Mouse (Mus musculus): Measurements from ENCODE around the gene Gm43720. TPM values are rescaled to one million over a fixed set of nuclear protein-coding genes. Genes with fewer than 3 reads are reported as not detected.
"Not testable (repeated sequence)": the region's sequence is repeated elsewhere in the genome, so short reads cannot be mapped to it uniquely, and the experiment has no call there.

Gene Gm43720
- polyA plus RNA-seq, 1 experiment from 2014 or later, result 0.17 TPM

DNA sequence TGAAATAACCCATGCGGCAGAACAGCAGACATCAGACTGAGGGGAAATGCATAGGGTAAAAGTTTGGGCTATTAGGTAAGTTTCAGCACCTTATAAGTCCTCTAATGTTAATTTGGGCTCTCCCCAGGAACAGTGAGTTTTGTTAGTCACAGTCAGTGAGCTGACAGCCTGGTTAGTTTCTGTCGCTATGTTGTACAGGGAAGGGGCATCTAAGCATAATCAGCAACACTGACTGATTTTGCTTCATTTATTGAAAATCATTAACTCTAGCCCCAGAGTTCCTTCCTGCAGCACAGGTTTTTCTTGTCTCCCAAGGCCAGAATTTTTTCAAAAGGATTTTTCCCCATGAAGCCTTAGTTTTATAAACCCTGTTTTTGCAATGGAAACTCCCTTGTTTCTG lies 46.0 kb downstream of the Gm43720 start:
- H3K27ac ChIP-seq, result no peak overlapping the region
- no peak overlapping the region for H3K4me3 ChIP-seq
- no peaks in the 10 kb centered on the region for H3K27me3 ChIP-seq
- ATAC-seq (ENCODE audit: insufficient number of reproducible peaks, low FRiP score, low TSS enrichment, low read depth), result no peak
- H3K9ac ChIP-seq, result no peak overlapping the region
- WGBS, result 72% methylated on average over 2 of the region's 2 CpGs
- H3K36me3 ChIP-seq, result no peaks in the 10 kb centered on the region
- no peak overlapping the region for H3K4me2 ChIP-seq
- no peaks in the 10 kb centered on the region for H3K9me3 ChIP-seq
- H3K4me1 ChIP-seq, result no peaks in the 10 kb centered on the region

DNA sequence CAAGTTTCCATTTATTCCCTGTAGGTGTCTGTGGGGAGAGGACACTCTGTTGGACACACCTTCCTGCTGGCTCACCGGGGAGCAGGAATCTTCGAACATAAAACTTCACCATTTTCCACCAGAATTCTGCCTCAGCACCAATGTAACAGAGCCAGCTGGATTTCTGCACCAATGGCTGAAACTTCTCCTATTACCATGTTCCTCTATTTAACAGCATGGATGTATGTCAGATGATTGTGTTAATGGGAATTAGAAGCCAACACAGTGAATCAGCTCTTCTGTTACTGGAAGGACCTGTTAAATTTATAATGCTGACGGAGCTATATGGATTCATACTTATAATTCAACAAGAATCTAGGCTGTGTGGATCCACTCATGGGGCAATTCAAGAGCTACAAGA lies 50.2 kb downstream of the Gm43720 start:
- no peaks in the 10 kb centered on the region for H3K27me3 ChIP-seq
- H3K4me3 ChIP-seq, result no peak overlapping the region
- no peaks in the 10 kb centered on the region for H3K9me3 ChIP-seq
- H3K4me1 ChIP-seq, result no peaks in the 10 kb centered on the region
- no peak overlapping the region for H3K27ac ChIP-seq
- no peak overlapping the region for H3K4me2 ChIP-seq
- 86% methylated on average over 3 of the region's 3 CpGs for WGBS
- no peak overlapping the region for H3K9ac ChIP-seq
- H3K36me3 ChIP-seq, result no peaks in the 10 kb centered on the region
- ATAC-seq (ENCODE audit: insufficient number of reproducible peaks, low FRiP score, low TSS enrichment, low read depth), result no peak

DNA sequence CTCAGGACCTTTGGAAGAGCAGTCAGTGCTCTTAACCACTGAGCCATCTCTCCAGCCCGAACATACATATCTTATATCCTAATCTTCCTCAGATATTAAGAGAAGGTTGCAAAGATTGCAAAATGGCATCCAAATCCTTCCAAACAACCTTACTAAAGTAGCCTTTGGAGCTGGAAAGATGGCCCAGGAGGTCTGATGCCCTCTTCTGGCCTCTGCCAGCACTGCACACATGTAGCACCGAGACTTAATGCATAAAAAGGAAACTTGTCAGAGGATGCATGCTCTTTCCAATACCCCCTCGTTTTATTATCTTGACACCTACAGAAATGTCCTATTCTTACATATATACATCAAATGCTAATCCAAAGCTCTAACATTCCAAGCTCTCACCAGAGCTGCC lies 51.7 kb downstream of the Gm43720 start:
- Histone ChIP-seq H3K27me3 (no peaks in the 10 kb centered on the region), H3K4me1 (no peaks in the 10 kb centered on the region), H3K4me2 (no peak overlapping the region), H3K4me3 (no peak overlapping the region), H3K27ac (no peak overlapping the region), H3K9me3 (no peaks in the 10 kb centered on the region), H3K36me3 (no peaks in the 10 kb centered on the region), H3K9ac (no peak overlapping the region)
- WGBS, result 57% methylated on average over 3 of the region's 3 CpGs
- no peak for ATAC-seq (ENCODE audit: insufficient number of reproducible peaks, low FRiP score, low TSS enrichment, low read depth)

DNA sequence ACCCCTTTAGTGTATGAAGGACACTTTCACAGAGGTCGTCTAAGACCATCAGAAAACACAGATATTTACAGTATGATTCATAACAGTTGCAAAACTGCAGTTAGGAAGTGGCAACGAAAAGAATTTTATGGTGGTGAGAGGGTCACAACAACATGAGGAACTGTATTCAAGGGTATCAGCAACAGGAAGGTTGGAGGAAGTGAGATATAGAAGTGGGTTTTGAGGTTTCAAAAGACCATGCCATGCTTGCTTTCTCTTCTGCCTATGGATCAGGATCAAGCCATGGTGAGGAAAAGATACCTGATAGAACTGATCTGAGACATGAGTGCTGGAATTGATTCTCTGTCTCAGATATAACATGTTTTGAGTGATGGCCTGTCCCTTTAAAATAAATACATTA lies 52.4 kb downstream of the Gm43720 start:
- Histone ChIP-seq H3K9me3 (no peaks in the 10 kb centered on the region), H3K27ac (no peak overlapping the region), H3K4me3 (no peak overlapping the region), H3K27me3 (no peaks in the 10 kb centered on the region), H3K36me3 (no peaks in the 10 kb centered on the region), H3K9ac (no peak overlapping the region), H3K4me1 (no peaks in the 10 kb centered on the region), H3K4me2 (no peak overlapping the region)
- ATAC-seq (ENCODE audit: insufficient number of reproducible peaks, low FRiP score, low TSS enrichment, low read depth), result no peak
- WGBS, result 66% methylated on average over 2 of the region's 2 CpGs

DNA sequence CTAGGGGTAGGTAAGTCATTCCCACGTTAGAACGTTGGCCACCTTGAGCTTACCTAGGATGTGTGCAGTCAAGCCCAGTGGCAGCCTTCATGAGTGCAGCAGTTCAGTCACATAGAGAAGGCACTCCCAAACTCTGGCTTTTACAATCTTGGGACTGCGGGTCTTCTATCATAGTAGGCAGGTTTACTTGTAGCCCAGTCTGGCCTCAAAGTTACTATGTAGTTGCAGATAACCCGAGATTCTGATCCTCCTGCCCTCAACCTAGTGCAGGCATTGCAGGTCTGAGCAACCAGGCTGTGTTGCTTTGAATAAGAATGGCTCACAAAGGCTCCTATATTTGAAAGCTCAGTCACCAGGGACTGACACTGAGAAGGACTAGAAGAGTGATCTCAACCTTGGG lies 53.3 kb downstream of the Gm43720 start:
- H3K4me3 ChIP-seq, result no peak overlapping the region
- H3K27me3 ChIP-seq, result no peaks in the 10 kb centered on the region
- H3K4me2 ChIP-seq, result no peak overlapping the region
- no peaks in the 10 kb centered on the region for H3K4me1 ChIP-seq
- H3K9me3 ChIP-seq, result no peaks in the 10 kb centered on the region
- no peak for ATAC-seq (ENCODE audit: insufficient number of reproducible peaks, low FRiP score, low TSS enrichment, low read depth)
- H3K9ac ChIP-seq, result no peak overlapping the region
- no peak overlapping the region for H3K27ac ChIP-seq
- no peaks in the 10 kb centered on the region for H3K36me3 ChIP-seq
- WGBS, result 69% methylated on average over 4 of the region's 4 CpGs

DNA sequence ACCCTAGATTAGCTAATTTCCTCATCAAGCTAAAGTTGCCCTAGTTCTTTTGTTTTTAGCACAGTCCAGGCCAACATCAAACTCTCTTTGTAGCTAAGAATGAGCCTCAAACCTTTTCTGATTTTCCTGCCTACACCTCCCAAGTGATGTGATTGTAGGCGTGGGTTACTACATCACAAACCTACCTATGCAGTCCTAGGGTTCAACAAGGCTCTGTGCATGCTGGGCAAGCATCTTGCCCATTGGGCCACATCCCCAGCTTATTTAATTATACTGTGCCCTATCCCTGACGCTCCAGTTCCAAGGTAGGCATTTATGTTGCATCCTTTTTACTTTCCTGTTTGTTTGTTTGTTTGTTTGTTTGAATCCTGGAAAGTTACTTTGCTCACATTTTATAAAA lies 54.1 kb downstream of the Gm43720 start, which contains the start of gene Nxpe5:
TSS of gene Nxpe5 (plus strand) at position 199 of the 400 bp plus-strand sequence.
- Histone ChIP-seq H3K4me2 (no peak within 1 kb of the TSS), H3K9ac (no peak within 1 kb of the TSS), H3K4me3 (no peak within 1 kb of the TSS), H3K36me3 (no peaks in the 10 kb centered on the region), H3K4me1 (no peaks in the 10 kb centered on the region), H3K27me3 (no peaks in the 10 kb centered on the region), H3K9me3 (no peaks in the 10 kb centered on the region), H3K27ac (no peak within 1 kb of the TSS)
- WGBS, result 59% methylated on average over 2 of the region's 2 CpGs
- no peak for ATAC-seq (ENCODE audit: insufficient number of reproducible peaks, low FRiP score, low TSS enrichment, low read depth)

DNA sequence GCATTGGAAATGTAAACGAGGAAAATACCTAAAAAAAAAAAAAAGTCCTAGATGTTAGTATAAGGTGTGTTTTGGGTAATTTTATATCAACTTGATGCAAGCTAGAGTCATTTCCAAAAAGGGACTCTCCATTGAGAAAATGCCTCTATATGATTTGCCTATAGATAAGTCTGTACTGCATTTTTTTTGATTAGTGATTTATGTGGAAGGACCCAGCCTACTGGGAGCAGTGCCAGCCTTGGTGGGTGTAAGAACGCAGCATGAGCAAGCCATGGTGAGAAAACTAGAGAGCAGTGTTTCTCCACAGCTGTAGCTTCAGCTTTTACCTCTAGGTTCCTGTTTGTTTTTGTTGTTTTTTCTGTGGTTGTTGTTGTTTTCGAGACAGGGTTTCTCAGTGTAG lies 56.5 kb downstream of the Gm43720 start:
- 50% methylated on average over 3 of the region's 3 CpGs for WGBS
- no peak overlapping the region for H3K9ac ChIP-seq
- no peak overlapping the region for H3K4me3 ChIP-seq

DNA sequence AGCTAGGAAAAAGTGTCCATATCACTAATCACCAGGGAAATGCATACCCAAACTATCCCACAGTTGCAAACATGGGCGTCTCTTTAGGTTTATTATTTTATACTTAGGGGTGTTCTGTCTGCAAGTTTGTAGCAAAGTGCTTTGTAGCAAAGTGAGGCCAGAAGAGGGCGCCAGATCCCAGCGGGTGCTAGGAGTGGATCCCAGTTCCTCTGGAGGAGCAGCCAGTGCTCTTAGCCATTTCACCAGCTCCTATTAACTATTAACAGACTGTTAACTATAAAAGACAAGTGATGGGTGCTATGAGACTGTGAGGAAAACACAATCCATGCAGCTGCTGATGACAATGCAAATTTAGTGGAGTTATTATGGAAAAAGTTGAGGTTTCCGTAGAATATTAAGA lies 57.6 kb downstream of the Gm43720 start:
- Histone ChIP-seq H3K4me1 (no peaks in the 10 kb centered on the region), H3K9me3 (peaks cover 1% of the 10 kb centered on the region; the same call in 1 of the 2 replicates), H3K4me3 (no peak overlapping the region), H3K27me3 (no peaks in the 10 kb centered on the region), H3K27ac (no peak overlapping the region), H3K4me2 (no peak overlapping the region), H3K9ac (no peak overlapping the region), H3K36me3 (no peaks in the 10 kb centered on the region)
- 21% methylated on average over 4 of the region's 4 CpGs for WGBS
- ATAC-seq (ENCODE audit: insufficient number of reproducible peaks, low FRiP score, low TSS enrichment, low read depth), result no peak

More for the DNA sequence above, 56.5 kb downstream of the Gm43720 start:
- Histone ChIP-seq H3K36me3 (no peaks in the 10 kb centered on the region), H3K4me1 (no peaks in the 10 kb centered on the region), H3K27me3 (no peaks in the 10 kb centered on the region), H3K27ac (no peak overlapping the region), H3K9me3 (no peaks in the 10 kb centered on the region), H3K4me2 (no peak overlapping the region)
- ATAC-seq (ENCODE audit: insufficient number of reproducible peaks, low FRiP score, low TSS enrichment, low read depth), result no peak

DNA sequence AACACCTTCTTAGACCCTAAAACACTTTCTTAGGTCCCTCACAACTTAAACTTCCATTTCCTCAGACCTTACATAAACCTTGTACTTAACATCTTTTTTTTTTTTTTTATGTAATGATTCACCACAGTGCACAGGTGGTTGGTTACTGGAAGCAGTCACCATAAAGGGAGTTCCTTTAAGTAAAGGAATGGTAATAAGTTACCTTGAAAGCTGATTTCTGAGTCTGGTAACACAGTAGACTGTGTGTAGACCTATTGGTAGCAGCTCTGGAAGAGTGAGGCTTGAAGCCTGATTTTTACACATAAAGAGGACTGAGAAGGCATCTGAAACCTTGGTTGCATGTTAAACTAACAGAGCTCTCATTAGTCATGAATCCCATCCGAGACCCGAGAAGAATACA lies 59.9 kb downstream of the Gm43720 start:
- Histone ChIP-seq H3K9me3 (peaks cover 10% of the 10 kb centered on the region; the same call in 1 of the 2 replicates), H3K27ac (no peak overlapping the region), H3K4me3 (no peak overlapping the region), H3K9ac (no peak overlapping the region), H3K4me1 (no peaks in the 10 kb centered on the region), H3K27me3 (no peaks in the 10 kb centered on the region), H3K4me2 (no peak overlapping the region), H3K36me3 (no peaks in the 10 kb centered on the region)
- ATAC-seq (ENCODE audit: insufficient number of reproducible peaks, low FRiP score, low TSS enrichment, low read depth), result no peak
- WGBS, result 59% methylated on average over 2 of the region's 2 CpGs

DNA sequence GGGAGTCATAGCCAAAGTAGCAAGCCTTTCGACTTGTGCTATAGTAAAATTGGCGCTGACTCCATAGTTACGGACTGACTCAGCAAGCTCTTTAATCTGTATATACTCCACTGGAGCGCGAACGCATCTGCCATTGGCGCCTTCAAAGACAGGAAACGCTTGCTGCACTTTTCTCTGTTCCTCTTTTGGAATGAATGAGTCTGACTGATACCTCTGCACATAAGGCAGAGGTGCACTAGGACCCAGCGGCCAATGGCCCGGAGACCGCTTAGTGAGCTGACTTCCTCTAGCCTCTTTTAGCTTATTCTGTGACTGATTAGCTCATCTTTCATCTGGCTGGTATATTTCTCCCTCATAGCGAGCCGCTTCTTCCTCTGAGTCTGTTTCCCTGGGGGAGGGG lies 63.1 kb downstream of the Gm43720 start:
- not testable (repeated sequence) for H3K9ac ChIP-seq; H3K9me3 ChIP-seq; ATAC-seq (ENCODE audit: insufficient number of reproducible peaks, low FRiP score, low TSS enrichment, low read depth); H3K36me3 ChIP-seq; H3K4me2 ChIP-seq; H3K27ac ChIP-seq; H3K4me1 ChIP-seq; H3K4me3 ChIP-seq; H3K27me3 ChIP-seq
- WGBS, result 93% methylated on average over 13 of the region's 13 CpGs

Other genes starting within 250 kb of the Gm43720 start
- not detected in 2 replicates for gene Smok3c, start 226.8 kb downstream of the Gm43720 start, polyA plus RNA-seq (2015; fragmentation: Nextera tagmentation; extraction: Ambion mirVana)
- gene Zkscan1, start 194.9 kb downstream of the Gm43720 start, polyA plus RNA-seq (2015; fragmentation: Nextera tagmentation; extraction: Ambion mirVana), result 15.6 and 17.0 TPM in 2 replicates
- gene Zscan21, start 163.1 kb downstream of the Gm43720 start, polyA plus RNA-seq (2015; fragmentation: Nextera tagmentation; extraction: Ambion mirVana), result 52.8 and 56.5 TPM in 2 replicates
- gene Zfp113, start 124.2 kb downstream of the Gm43720 start, polyA plus RNA-seq (2015; fragmentation: Nextera tagmentation; extraction: Ambion mirVana), result 15.9 and 18.5 TPM in 2 replicates
- gene Cops6, start 118.9 kb downstream of the Gm43720 start, polyA plus RNA-seq (2015; fragmentation: Nextera tagmentation; extraction: Ambion mirVana), result 299 and 325 TPM in 2 replicates
- gene Ap4m1, start 108.0 kb downstream of the Gm43720 start, polyA plus RNA-seq (2015; fragmentation: Nextera tagmentation; extraction: Ambion mirVana), result 22.8 and 24.3 TPM in 2 replicates
- gene Mcm7, start 107.5 kb downstream of the Gm43720 start, polyA plus RNA-seq (2015; fragmentation: Nextera tagmentation; extraction: Ambion mirVana), result 139 and 143 TPM in 2 replicates
- 73.8 and 74.8 TPM in 2 replicates for gene Taf6, start 92.5 kb downstream of the Gm43720 start, polyA plus RNA-seq (2015; fragmentation: Nextera tagmentation; extraction: Ambion mirVana)
- 69.4 and 69.7 TPM in 2 replicates for gene Cnpy4, start 92.5 kb downstream of the Gm43720 start, polyA plus RNA-seq (2015; fragmentation: Nextera tagmentation; extraction: Ambion mirVana)
- 8.4 and 9.2 TPM in 2 replicates for gene Mblac1, start 85.6 kb downstream of the Gm43720 start, polyA plus RNA-seq (2015; fragmentation: Nextera tagmentation; extraction: Ambion mirVana)
- gene Nxpe5, start 54.1 kb downstream of the Gm43720 start, polyA plus RNA-seq (2015; fragmentation: Nextera tagmentation; extraction: Ambion mirVana), result 0.11 TPM in 1 of 2 replicates, not detected in the other
- gene Lamtor4, start 24.5 kb downstream of the Gm43720 start, polyA plus RNA-seq (2015; fragmentation: Nextera tagmentation; extraction: Ambion mirVana), result 69.6 and 73.5 TPM in 2 replicates
- 4.4 and 5.1 TPM in 2 replicates for gene BC037034, start 15.9 kb downstream of the Gm43720 start, polyA plus RNA-seq (2015; fragmentation: Nextera tagmentation; extraction: Ambion mirVana)
- 5.1 and 5.3 TPM in 2 replicates for gene Gal3st4, start 7.1 kb downstream of the Gm43720 start, polyA plus RNA-seq (2015; fragmentation: Nextera tagmentation; extraction: Ambion mirVana)
- gene Gpc2, start within 50 bp of the Gm43720 start, polyA plus RNA-seq (2015; fragmentation: Nextera tagmentation; extraction: Ambion mirVana), result 14.2 and 24.8 TPM in 2 replicates
- gene Stag3, start 282 bp upstream of the Gm43720 start, polyA plus RNA-seq (2015; fragmentation: Nextera tagmentation; extraction: Ambion mirVana), result 4.8 and 5.5 TPM in 2 replicates
- gene Pvrig, start 62.0 kb upstream of the Gm43720 start, polyA plus RNA-seq (2015; fragmentation: Nextera tagmentation; extraction: Ambion mirVana), result 0.21 and 0.36 TPM in 2 replicates
- gene Zfp157, start 161.5 kb upstream of the Gm43720 start, polyA plus RNA-seq (2015; fragmentation: Nextera tagmentation; extraction: Ambion mirVana), result 30.9 and 33.7 TPM in 2 replicates

Data from limb, embryonic 15.5 days (tissue).